Mouse (Mus musculus) stomach, postnatal 0 days (tissue): ENCODE measurements around the gene Dguok.

Experiments
- CTCF ChIP-seq: IDR thresholded peaks from 2 replicates; pipeline ENCODE4 v1.5.1; 2016; ENCODE audit warnings: antibody characterized with exemption, low read depth, mild to moderate bottlenecking, moderate library complexity
- EP300 ChIP-seq: optimal IDR thresholded peaks from 2 replicates; pipeline ENCODE3; 2016; ENCODE audit warnings: antibody characterized with exemption

DNA sequence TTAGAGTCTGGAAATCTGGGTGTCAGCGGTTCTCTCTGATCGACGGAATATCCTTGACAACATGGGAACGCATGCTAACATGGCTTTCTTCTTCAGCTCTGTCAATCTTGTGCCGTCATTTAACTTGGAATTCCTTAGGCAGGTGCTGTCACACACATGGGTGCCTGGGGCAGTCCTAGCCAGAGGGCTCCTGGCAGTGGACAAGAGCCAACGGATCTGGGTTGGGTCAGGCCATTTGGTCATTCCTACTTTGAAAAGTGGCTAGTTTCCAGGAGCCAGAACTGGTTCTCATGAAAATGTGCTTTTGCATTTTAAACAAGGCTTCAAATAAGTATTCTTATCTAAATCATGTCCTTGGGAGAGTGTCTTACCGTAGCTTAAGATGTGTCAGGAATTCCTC is 35.0 kb downstream of the Dguok start:
- TF ChIP-seq CTCF (no peak), EP300 (no peak)
